Mouse (Mus musculus): ENCODE data around the gene Sap25.

- no peak for TF ChIP-seq POLR2A (IDR thresholded peaks at IDR 0.05; ENCODE audit: borderline replicate concordance, insufficient read depth, low read length)
- no peak for TF ChIP-seq CTCF (IDR thresholded peaks at IDR 0.05; ENCODE audit: borderline replicate concordance, insufficient read depth, low read depth, low read length)
Observed at GRCm38 (mm10) chr5:137674786-137675185, 33.7 kb downstream of the Sap25 start.

Data from cerebellum, adult 2 months (tissue).